Mouse (Mus musculus) embryonic facial prominence, embryonic 14.5 days (tissue): ENCODE results near the gene Ctr9. TPM values are rescaled to one million over a fixed set of nuclear protein-coding genes. Genes with fewer than 3 reads are reported as not detected.

Experiments
- ATAC-seq: fragments of 200-750 bp; cut with Nextera tagmentation; 2 replicates; pipeline ENCODE4 v1.8.0; 2017; ENCODE audit warnings: low read depth, moderate number of reproducible peaks, moderate TSS enrichment
- DNase-seq: peaks from one replicate; pipeline ENCODE4 v3.0.0-alpha.2; 2015; ENCODE audit warnings: low spot score
- H3K27ac ChIP-seq: fragments of 300-500 bp; sonication (generic); replicated peaks from 2 replicates; pipeline ENCODE4 v1.5.1; 2014; ENCODE audit warnings: low read depth, mild to moderate bottlenecking, low read length, moderate library complexity
- H3K27me3 ChIP-seq: fragments of 300-500 bp; sonication (generic); replicated peaks from 2 replicates; pipeline ENCODE4 v1.6.1; 2014; ENCODE audit warnings: low read length; ENCODE audit not compliant: control insufficient read depth, insufficient read depth
- H3K36me3 ChIP-seq: fragments of 300-500 bp; sonication (generic); 2 replicates; pipeline ENCODE4 v1.6.1; 2014; ENCODE audit warnings: low read length, mixed read lengths; ENCODE audit not compliant: control insufficient read depth, insufficient read depth
- H3K4me1 ChIP-seq: fragments of 300-500 bp; sonication (generic); 2 replicates; pipeline ENCODE4 v1.6.1; 2014; ENCODE audit warnings: antibody characterized with exemption, low read length; ENCODE audit not compliant: control insufficient read depth, insufficient read depth
- H3K4me2 ChIP-seq: fragments of 300-500 bp; sonication (generic); 2 replicates; pipeline ENCODE4 v1.6.1; 2014; ENCODE audit warnings: low read depth, mild to moderate bottlenecking, low read length, moderate library complexity, mixed read lengths
- H3K4me3 ChIP-seq: fragments of 300-500 bp; sonication (generic); 2 replicates; pipeline ENCODE4 v1.5.1; 2014; ENCODE audit warnings: low read depth, mild to moderate bottlenecking, low read length
- H3K9ac ChIP-seq: fragments of 300-500 bp; sonication (generic); 2 replicates; pipeline ENCODE4 v1.6.1; 2014; ENCODE audit warnings: low read depth, mild to moderate bottlenecking, low read length, moderate library complexity, mixed read lengths
- H3K9me3 ChIP-seq: fragments of 300-500 bp; sonication (generic); 2 replicates; pipeline ENCODE4 v1.6.1; 2016; ENCODE audit warnings: low read length; ENCODE audit not compliant: control insufficient read depth
- WGBS: fragments of 180-500 bp; shearing (Covaris S2); extraction: QIAGEN DNeasy Blood & Tissue Kit; methylation state at CpG from one replicate; pipeline ENCODE4 v1.1.7; 2014; 5-methylcytosine and 5-hydroxymethylcytosine counted together
- polyA plus RNA-seq: library from polyadenylated mRNA; unstranded; fragments of >200 nt; fragmentation: Nextera tagmentation; extraction: Ambion mirVana; gene quantifications from 2 replicates; pipeline ENCODE4 v1.2.1, GENCODE M21; 2014

The Ctr9 gene
- polyA plus RNA-seq, 1 experiment from 2014 or later = 59.4 TPM

DNA sequence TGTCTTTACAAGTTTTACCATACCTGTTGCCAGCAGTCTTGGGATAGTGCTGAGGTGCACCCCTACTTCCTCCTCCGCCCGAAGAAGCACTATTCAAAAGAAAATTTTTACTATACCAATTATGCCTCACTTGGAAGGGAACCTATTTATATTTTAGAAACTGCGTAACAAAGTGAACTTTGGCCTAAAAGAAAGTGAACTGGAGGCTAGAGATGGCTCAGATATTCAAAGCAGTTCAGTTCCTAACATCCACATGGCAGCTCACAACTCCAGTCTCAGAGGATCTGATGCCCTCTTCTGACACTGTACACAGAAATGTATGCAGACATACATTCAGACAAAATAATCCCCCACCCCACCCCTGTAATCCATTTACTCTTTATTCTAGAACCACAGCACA, 52.1 kb downstream of the Ctr9 start:
- Histone ChIP-seq H3K27ac (no peak overlapping the region), H3K4me3 (peak overlapping the region; percentile 99), H3K36me3 (peaks cover 60% of the 10 kb centered on the region), H3K9ac (peak overlapping the region; percentile 100), H3K9me3 (no peaks in the 10 kb centered on the region), H3K27me3 (no peaks in the 10 kb centered on the region), H3K4me2 (peak overlapping the region; percentile 83), H3K4me1 (peaks cover 20% of the 10 kb centered on the region)
- no peak for ATAC-seq
- 87% methylated on average over 3 of the region's 3 CpGs for WGBS
- DNase-seq = no peak

DNA sequence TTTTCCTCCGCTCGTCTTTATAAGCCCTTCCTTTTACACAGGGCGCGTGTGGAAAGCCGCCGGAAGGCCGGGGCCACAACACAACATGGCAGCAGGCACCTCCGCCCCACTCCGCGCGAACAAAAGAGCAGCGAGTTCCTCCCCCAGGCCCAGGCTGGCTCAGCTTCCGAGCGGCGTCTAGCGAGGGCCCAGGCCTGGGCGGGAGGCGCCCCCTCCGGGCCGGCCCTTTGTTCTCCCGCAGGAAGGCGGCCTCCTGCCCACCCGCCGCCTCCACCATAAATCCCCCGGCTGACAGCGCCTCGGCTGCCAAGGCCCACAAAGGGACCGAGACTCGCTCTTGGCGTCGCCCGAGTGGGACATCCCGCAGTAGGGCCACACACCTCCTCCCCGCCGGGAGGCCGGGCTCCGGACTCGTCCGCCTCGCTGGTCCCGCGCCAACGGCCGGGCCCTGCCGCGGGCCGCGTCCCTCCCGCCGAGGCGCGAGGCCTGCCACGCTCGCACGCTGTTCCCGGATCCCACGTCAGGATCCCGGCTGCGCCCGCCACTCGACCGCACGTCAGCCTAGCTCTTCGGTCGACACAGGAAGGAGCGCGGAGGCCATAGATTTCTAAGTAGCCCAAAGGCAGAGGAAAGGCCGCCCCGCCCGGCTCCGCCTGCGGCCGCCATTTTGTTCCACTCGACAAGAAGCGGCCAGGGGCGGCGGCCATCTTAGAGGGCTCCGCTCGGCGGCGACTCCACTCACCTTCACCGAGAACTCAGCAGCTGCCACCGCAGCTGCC, 53.5 kb downstream of the Ctr9 start:
- Histone ChIP-seq H3K4me2 (peak overlapping the region; percentile 83), H3K4me1 (peaks cover 20% of the 10 kb centered on the region), H3K9ac (peak overlapping the region; percentile 100), H3K36me3 (peaks cover 47% of the 10 kb centered on the region), H3K9me3 (no peaks in the 10 kb centered on the region), H3K27ac (peak overlapping the region; percentile 100), H3K4me3 (peak overlapping the region; percentile 99), H3K27me3 (no peaks in the 10 kb centered on the region)
- ATAC-seq (peak; percentile 74), DNase-seq (peak; percentile 94)
- under 1% methylated on average over 51 of the region's 83 CpGs for WGBS

GRCm38 (mm10) chr7:111082822-111083732, 54.3 kb downstream of the Ctr9 start, which contains the start of gene Eif4g2:
Eif4g2 (minus strand) TSS chr7:111083030.
- Histone ChIP-seq H3K27me3 (no peaks in the 10 kb centered on the region), H3K36me3 (peaks cover 38% of the 10 kb centered on the region), H3K9ac (peak within 1 kb of the TSS; percentile 100), H3K4me3 (peak within 1 kb of the TSS; percentile 99), H3K4me1 (peaks cover 20% of the 10 kb centered on the region), H3K4me2 (peak within 1 kb of the TSS; percentile 83), H3K9me3 (no peaks in the 10 kb centered on the region), H3K27ac (peak within 1 kb of the TSS; percentile 100)
- ATAC-seq (peak; percentile 99), DNase-seq (peak; percentile 100)
- WGBS = under 1% methylated on average over 56 of the region's 70 CpGs

GRCm38 (mm10) chr7:111083733-111084120, 55.0 kb downstream of the Ctr9 start:
- DNase-seq = peak; percentile 50
- ATAC-seq = no peak
- Histone ChIP-seq H3K4me2 (peak overlapping the region; percentile 80), H3K9me3 (no peaks in the 10 kb centered on the region), H3K27ac (peak overlapping the region; percentile 100), H3K36me3 (peaks cover 32% of the 10 kb centered on the region), H3K4me3 (peak overlapping the region; percentile 99), H3K9ac (peak overlapping the region; percentile 100), H3K4me1 (peaks cover 20% of the 10 kb centered on the region), H3K27me3 (no peaks in the 10 kb centered on the region)
- WGBS = 6% methylated on average over 4 of the region's 4 CpGs

- peaks cover 25% of the 10 kb centered on the region for H3K36me3 ChIP-seq
Observed at GRCm38 (mm10) chr7:111084443-111084842, 55.7 kb downstream of the Ctr9 start.

GRCm38 (mm10) chr7:111085153-111085552, 56.4 kb downstream of the Ctr9 start:
- Histone ChIP-seq H3K4me2 (no peak overlapping the region), H3K36me3 (peaks cover 18% of the 10 kb centered on the region), H3K9me3 (no peaks in the 10 kb centered on the region), H3K27me3 (no peaks in the 10 kb centered on the region), H3K4me1 (peaks cover 11% of the 10 kb centered on the region), H3K27ac (no peak overlapping the region), H3K9ac (no peak overlapping the region), H3K4me3 (no peak overlapping the region)
- ATAC-seq = no peak
- DNase-seq = no peak

More at GRCm38 (mm10) chr7:111084443-111084842, 55.7 kb downstream of the Ctr9 start:
- H3K4me2 ChIP-seq = no peak overlapping the region
- DNase-seq (no peak), ATAC-seq (no peak)
- no peak overlapping the region for H3K27ac ChIP-seq
- 79% methylated on average over 2 of the region's 2 CpGs for WGBS
- H3K27me3 ChIP-seq = no peaks in the 10 kb centered on the region
- no peaks in the 10 kb centered on the region for H3K9me3 ChIP-seq
- no peak overlapping the region for H3K4me3 ChIP-seq
- no peak overlapping the region for H3K9ac ChIP-seq
- peaks cover 16% of the 10 kb centered on the region for H3K4me1 ChIP-seq

DNA sequence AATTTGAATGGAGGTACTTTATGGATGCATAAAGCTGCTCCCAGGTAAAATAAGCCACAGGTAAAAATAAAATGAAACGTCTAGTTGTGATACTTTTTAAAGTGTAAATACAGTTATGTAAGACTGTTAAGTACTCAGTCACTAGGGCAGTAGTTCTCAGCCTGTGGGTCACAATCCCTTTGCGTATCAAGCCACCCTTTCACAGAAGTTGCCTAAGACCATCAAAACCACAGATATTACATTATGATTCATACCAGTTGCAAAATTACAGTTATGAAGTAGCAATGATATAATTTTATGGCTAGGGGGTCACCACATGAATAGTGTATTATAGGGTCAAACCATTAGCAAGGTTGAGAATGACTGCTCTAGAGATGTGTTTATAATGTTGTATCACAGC, 66.4 kb downstream of the Ctr9 start:
- H3K9me3 ChIP-seq = no peaks in the 10 kb centered on the region
- WGBS = 73% methylated on average over 2 of the region's 2 CpGs
- ATAC-seq (no peak), DNase-seq (no peak)
- H3K36me3 ChIP-seq = no peaks in the 10 kb centered on the region
- no peak overlapping the region for H3K4me2 ChIP-seq
- no peak overlapping the region for H3K9ac ChIP-seq
- no peak overlapping the region for H3K27ac ChIP-seq
- no peaks in the 10 kb centered on the region for H3K4me1 ChIP-seq
- H3K4me3 ChIP-seq = no peak overlapping the region
- no peaks in the 10 kb centered on the region for H3K27me3 ChIP-seq

DNA sequence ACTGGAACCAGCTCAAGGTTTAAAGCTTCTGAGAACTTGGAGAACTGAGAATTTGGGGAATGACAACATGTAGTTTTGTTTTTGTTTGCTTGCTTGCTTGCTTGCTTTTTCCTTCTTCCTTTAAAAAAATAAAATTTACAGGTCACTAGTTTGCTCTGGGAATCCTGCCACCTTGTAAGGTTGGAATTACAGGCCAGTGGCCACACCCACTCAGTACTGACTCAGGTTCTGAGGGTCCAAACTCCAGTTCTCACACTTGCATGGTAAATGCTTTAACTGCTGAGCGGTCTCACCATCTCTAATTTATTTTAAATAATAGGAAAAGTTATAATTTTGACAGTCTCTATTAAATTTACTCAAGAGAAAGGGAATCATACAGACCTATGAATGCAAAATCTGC, 69.4 kb downstream of the Ctr9 start:
- H3K27ac ChIP-seq = no peak overlapping the region
- H3K36me3 ChIP-seq = no peaks in the 10 kb centered on the region
- H3K4me3 ChIP-seq = no peak overlapping the region
- ATAC-seq (no peak), DNase-seq (no peak)
- no peaks in the 10 kb centered on the region for H3K27me3 ChIP-seq
- H3K4me1 ChIP-seq = no peaks in the 10 kb centered on the region
- 96% methylated on average over 1 of the region's 1 CpGs for WGBS
- H3K4me2 ChIP-seq = no peak overlapping the region
- no peak overlapping the region for H3K9ac ChIP-seq
- H3K9me3 ChIP-seq = no peaks in the 10 kb centered on the region
